Mouse (Mus musculus) lung, adult 2 months (tissue): Measurements from ENCODE around the gene Ptpra. TPM values are rescaled to one million over a fixed set of nuclear protein-coding genes. Genes with fewer than 3 reads are reported as not detected.

Experiments used
- DNase-seq: peaks from one replicate; pipeline ENCODE4 v3.0.0; 2022
- H3K4me1 ChIP-seq: fragments of 200-500 bp; 2 replicates; pipeline ENCODE4 v1.6.1; 2011; ENCODE audit warnings: low read length; ENCODE audit not compliant: control insufficient read depth, insufficient read depth
- H3K4me3 ChIP-seq: fragments of 200-500 bp; replicated peaks from 2 replicates; pipeline ENCODE3; 2011; ENCODE audit warnings: low read depth, mild to moderate bottlenecking, control low read depth, low read length; ENCODE audit errors: extremely low read depth
- CTCF ChIP-seq: fragments of 200-500 bp; IDR thresholded peaks from 2 replicates; pipeline ENCODE4 v1.5.1; 2011; ENCODE audit warnings: mild to moderate bottlenecking, low read length, control low read depth; ENCODE audit not compliant: insufficient read depth
- POLR2A ChIP-seq: fragments of 200-500 bp; IDR thresholded peaks from 2 replicates; pipeline ENCODE4 v1.6.1; 2011; ENCODE audit warnings: low read depth, mild to moderate bottlenecking, control low read depth, low read length, borderline replicate concordance; ENCODE audit errors: extremely low read depth
- WGBS: fragments of 180-500 bp; shearing (Covaris S2); methylation state at CpG from one replicate; pipeline ENCODE4 v1.1.7; 2018; 5-methylcytosine and 5-hydroxymethylcytosine counted together
- polyA plus RNA-seq: library from polyadenylated mRNA; depleted of rRNA; stranded (reverse); fragments of >200 nt; gene quantifications from 2 replicates; pipeline ENCODE4 v1.2.3, GENCODE M21; 2012

The Ptpra gene
- polyA plus RNA-seq, 1 experiment, result 64.3 TPM

DNA sequence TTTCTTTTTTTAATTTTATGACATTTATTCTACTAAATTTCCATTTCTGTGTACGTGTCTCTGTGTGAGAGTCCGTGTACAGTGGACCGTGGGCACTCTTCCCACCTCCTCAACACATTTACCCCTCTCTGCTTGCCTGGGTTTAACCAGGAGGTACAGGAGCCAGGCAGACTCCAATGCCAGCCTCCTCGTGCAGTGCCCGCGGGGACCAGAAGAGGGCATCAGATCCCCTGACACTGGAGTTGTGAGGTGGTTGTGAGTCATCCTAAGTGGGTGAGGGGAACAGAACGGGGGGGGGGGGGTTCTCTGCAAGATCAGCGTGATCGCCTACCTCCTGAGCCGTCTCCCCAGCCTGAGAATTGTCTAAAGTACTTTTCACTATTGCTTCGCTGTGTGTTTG is 128.1 kb downstream of the Ptpra start:
- Histone ChIP-seq H3K4me3 (no peak overlapping the region), H3K4me1 (peaks cover 5% of the 10 kb centered on the region; the same call in 1 of the 2 replicates)
- WGBS, result 12% methylated on average over 11 of the region's 11 CpGs
- DNase-seq, result peak; percentile 61
- TF ChIP-seq POLR2A (no peak), CTCF (peak; percentile 56)

DNA sequence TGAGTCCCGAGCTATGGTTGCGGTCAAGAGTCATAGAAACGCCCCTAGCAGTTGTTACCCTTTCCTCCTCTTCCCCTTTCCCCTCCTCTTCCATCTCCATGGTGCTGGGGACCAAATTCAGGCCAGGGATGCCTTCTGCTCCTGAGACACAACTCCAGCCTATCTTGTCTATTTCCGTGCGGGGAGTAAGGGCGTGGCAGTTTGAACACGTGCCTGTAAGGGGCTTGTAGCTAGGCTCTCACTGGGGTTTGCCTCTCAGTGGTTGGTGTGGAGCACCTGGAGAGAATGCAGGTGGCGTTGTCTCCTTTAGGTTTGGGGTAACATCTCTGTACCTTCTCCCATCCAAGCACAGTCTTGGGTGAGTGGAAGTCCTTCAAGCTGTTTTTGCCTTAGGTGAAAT is 129.7 kb downstream of the Ptpra start:
- DNase-seq, result no peak
- TF ChIP-seq POLR2A (no peak), CTCF (no peak)
- 10% methylated on average over 8 of the region's 8 CpGs for WGBS
- Histone ChIP-seq H3K4me3 (no peak overlapping the region), H3K4me1 (peaks cover 5% of the 10 kb centered on the region; the same call in 1 of the 2 replicates)

DNA sequence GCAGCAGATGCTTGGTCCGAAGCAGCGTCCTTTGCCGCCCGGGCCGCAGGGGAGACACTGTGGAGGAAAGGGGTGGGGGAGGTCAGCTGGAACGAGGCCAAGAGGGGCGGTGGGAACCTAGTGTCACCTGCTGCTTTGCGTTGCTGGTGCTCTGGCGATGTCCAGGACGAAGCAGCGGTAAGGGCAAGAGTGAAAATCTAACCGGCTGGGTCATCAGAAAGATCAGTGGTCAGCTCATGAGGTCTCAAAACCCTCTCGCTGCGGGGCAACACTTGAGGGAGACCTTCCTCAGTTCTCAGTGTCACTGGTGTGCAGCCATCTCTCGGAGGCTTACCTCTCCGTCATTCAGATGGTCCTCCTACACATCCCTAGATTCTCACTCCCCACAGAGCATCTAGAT is 131.1 kb downstream of the Ptpra start:
- WGBS, result 11% methylated on average over 16 of the region's 16 CpGs
- no peak for DNase-seq
- no peak overlapping the region for H3K4me3 ChIP-seq
- no peak for TF ChIP-seq POLR2A
- no peak for TF ChIP-seq CTCF
- H3K4me1 ChIP-seq, result peaks cover 5% of the 10 kb centered on the region; the same call in 1 of the 2 replicates

DNA sequence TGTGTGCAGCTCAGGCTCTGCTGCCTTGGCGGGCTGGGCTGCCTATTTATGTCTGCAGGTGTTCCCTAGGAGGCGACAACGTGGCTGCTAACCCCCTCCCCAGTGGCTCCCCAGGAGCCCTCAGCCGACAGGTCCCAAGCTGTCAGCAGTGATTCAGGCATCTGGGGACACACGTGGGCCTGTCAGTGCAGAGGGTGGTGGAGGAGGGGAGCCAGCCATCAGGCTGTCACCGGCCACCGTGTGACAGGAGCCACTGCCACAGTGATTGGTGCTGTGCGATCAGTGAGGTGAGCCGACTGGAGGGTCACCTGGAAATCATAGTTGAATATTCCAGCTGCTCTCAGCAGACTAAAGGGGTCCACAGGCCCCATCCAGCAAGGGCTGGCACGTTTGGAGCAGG is 132.5 kb downstream of the Ptpra start, which contains the start of gene Avp:
Gene Avp (minus strand): TSS at position 3 of the 400 bp plus-strand sequence.
- 53% methylated on average over 10 of the region's 10 CpGs for WGBS
- H3K4me1 ChIP-seq, result no peaks in the 10 kb centered on the region
- no peak for DNase-seq
- H3K4me3 ChIP-seq, result no peak within 1 kb of the TSS
- TF ChIP-seq CTCF (no peak), POLR2A (no peak)

- Histone ChIP-seq H3K4me3 (no peak overlapping the region), H3K4me1 (no peaks in the 10 kb centered on the region)
- DNase-seq, result peak; percentile 22
- WGBS, result 48% methylated on average over 10 of the region's 10 CpGs
- TF ChIP-seq POLR2A (no peak), CTCF (no peak)
Observed at GRCm38 (mm10) chr2:130583902-130584560, 134.0 kb downstream of the Ptpra start.

DNA sequence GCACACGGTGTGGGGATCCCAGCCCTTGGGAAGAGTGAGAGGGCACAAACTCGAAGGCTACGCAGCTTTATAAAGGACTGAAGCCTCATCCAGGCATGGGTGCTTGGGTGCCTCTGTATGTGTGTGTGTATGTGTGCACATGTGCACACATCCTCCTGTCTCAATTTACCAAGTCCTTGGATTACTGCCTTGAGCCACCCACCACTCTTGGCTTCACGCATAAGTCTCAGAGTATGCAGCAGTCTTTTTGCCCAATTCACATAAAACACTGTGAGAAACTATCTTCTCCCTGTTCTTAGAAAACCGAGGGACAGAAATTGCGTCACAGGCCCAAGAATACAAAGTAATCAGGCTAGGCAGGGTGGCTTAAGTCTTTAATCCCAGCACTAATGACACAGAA is 135.9 kb downstream of the Ptpra start:
- TF ChIP-seq POLR2A (no peak), CTCF (no peak)
- H3K4me1 ChIP-seq, result no peaks in the 10 kb centered on the region
- H3K4me3 ChIP-seq, result no peak overlapping the region
- no peak for DNase-seq
- 81% methylated on average over 6 of the region's 6 CpGs for WGBS

GRCm38 (mm10) chr2:130588373-130588772 is 138.3 kb downstream of the Ptpra start:
- TF ChIP-seq POLR2A (no peak), CTCF (no peak)
- H3K4me1 ChIP-seq, result no peaks in the 10 kb centered on the region
- no peak overlapping the region for H3K4me3 ChIP-seq
- no peak for DNase-seq
- WGBS, result 67% methylated on average over 2 of the region's 2 CpGs

GRCm38 (mm10) chr2:130589157-130589556 is 139.1 kb downstream of the Ptpra start:
- no peaks in the 10 kb centered on the region for H3K4me1 ChIP-seq
- 60% methylated on average over 4 of the region's 4 CpGs for WGBS
- no peak for TF ChIP-seq POLR2A
- TF ChIP-seq CTCF, result no peak
- no peak overlapping the region for H3K4me3 ChIP-seq
- no peak for DNase-seq

GRCm38 (mm10) chr2:130589761-130590160 is 139.7 kb downstream of the Ptpra start:
- WGBS, result 79% methylated on average over 2 of the region's 2 CpGs
- Histone ChIP-seq H3K4me3 (no peak overlapping the region), H3K4me1 (no peaks in the 10 kb centered on the region)
- no peak for TF ChIP-seq POLR2A
- TF ChIP-seq CTCF, result no peak
- no peak for DNase-seq

DNA sequence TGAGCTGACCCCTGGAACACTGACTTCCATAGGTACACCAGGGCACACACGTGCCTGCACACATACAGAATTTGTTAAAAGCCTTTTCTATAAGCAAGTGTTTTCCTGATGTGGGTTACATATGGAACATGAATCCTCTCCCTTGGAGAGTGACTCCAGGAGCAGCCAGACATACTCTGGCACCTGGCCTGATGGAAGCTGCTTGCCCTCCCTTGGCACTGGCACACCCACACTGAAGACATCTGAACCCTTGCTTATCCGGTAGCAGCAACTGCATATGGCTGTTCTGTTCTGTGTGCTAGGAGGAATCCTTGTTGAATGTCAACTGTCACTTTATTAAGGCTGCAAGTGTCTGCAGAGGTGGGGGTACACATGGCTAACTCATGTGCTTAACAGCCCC is 140.9 kb downstream of the Ptpra start:
- no peak for TF ChIP-seq CTCF
- no peak for TF ChIP-seq POLR2A
- Histone ChIP-seq H3K4me3 (no peak overlapping the region), H3K4me1 (no peaks in the 10 kb centered on the region)
- no peak for DNase-seq
- WGBS, result 88% methylated on average over 2 of the region's 2 CpGs
